Mouse (Mus musculus) left cerebral cortex, adult 8-10 months (tissue): ENCODE results near the gene Zbtb38. TPM values are rescaled to one million over a fixed set of nuclear protein-coding genes. Genes with fewer than 3 reads are reported as not detected.
A peak's percentile ranks its signal among the peaks of the same experiment; 100 is the strongest.
"Not testable (repeated sequence)": the region's sequence is repeated elsewhere in the genome, so short reads cannot be mapped to it uniquely, and the experiment has no call there.

Source experiments
- DNase-seq, 2 experiments: peaks; one replicate each; pipeline ENCODE4 v3.0.0; 2022; ENCODE audit warnings: low spot score in 2 of 2
- total RNA-seq, 4 experiments: library from RNA; stranded (reverse); gene quantifications; 2 replicates each; pipeline ENCODE4 v1.2.4; 2022

The Zbtb38 gene
- total RNA-seq, 4 experiments from 2014 or later: 57.7 to 67.6 (median 63.7) TPM

GRCm38 (mm10) chr9:96684866-96685599, 67.6 kb downstream of the Zbtb38 start:
- DNase-seq: no peak

DNA sequence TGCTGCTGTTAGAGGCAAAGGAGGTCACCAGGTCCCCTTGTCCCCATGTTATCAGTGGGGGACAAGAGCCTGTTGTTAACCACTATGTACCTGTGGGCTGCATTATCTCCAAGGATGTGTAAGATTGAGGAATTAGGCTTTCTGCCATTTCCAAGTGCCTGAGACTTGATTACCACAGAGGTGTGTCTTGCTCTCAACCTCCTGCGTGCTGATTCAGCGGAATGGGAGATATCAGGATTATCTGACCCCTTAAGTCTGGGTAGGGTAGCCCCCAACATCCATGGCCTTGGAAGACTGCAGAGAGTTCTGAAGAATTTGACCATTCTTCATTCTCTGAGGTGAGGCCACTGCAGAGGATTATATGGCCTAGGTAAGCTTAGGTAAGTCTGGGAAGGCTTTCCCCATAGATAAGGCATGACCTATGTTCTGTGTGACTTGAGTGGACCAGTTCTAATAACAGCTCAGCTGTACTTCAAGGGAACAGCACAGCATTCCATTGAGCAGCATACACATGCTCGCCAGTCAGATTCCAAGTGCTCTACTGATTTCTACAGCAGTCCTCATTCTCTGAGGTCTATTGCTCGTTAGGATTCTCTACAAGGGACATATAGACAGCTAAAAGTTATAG, 68.4 kb downstream of the Zbtb38 start:
- DNase-seq: no peak

DNA sequence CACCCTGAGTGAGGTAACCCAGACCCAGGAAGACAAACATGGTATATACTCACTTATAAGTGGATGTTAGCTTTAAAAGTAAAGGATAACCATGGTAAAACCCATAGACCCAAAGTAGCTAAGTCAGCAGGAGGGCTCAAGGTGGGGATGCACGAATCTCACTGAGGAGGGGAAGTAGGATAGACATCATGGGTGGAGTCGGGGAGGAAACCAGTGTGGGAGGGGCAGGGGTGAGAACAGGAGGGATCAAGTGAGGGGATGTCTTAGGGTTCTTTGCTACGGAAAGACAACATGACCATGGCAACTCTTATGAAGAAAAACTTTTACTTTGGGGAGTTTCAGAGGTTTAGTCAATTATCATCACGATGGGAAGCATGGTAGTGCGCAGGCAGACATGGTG, 74.0 kb downstream of the Zbtb38 start:
- DNase-seq: no peak

- not testable (repeated sequence) for DNase-seq
Observed at GRCm38 (mm10) chr9:96677711-96678110, 74.9 kb downstream of the Zbtb38 start.

DNA sequence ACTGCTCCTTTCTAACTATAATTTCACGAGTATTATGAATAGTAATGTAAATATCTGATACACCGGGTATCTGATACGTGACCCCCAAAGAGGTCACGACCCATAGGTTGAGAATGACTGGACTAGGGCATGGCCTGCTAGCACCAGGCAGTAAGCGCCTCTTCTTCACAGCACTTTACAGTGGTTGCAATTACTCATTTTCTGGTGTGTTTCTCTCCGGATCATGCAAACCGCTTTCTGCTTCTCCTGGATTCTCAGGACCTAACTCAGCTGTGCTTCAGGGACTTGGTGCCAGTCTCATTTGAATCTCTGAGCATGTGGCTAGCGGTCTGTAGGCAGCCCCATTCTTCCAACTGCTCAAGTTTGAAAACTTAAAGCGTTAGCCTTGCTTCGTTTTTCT, 76.0 kb downstream of the Zbtb38 start:
- DNase-seq: no peak

DNA sequence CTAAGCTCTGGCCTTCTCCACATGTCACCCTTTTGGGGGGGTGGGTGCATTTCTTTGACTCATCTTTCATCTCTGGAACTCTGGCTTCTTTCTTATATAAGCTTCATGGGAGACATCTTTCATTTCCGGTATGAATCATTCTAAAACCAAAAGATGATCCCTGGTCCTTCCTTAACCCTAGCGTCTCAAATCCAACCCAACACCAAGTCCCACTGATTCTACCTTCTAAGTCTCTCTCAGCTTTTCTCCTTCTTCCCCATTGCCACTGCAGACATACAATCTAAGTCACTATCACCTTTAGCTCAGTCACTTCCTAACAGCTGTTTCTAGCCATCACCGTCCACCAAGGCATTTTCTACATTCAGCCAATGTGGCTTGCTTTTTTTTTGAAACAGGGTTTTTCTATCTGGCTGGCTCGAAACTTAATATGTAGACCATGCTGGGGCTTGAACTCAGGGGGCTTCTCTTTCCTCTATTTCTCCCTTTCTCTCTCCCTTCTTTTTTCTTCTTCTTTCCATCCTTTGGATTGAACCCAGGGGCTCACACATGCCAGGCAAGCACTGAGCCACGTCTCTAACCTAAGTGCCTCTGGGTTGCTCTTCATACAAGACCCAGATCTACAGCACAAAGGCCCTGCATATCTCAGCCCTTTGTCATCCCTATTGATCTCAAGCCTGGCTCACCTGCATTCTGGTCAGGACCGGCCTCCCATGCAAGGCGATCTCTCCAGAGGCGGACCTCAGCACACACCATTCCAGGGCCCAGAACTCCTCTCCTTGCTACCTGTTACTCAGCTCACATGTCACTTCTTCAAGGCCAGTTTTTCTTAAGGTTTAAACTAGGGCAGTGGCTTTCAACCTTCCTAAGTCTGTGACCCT, 76.6 kb downstream of the Zbtb38 start:
- no peak for DNase-seq

- no peak for DNase-seq
Observed at GRCm38 (mm10) chr9:96675071-96675762, 77.4 kb downstream of the Zbtb38 start.

- no peak for DNase-seq
Observed at GRCm38 (mm10) chr9:96674301-96674700, 78.3 kb downstream of the Zbtb38 start.

DNA sequence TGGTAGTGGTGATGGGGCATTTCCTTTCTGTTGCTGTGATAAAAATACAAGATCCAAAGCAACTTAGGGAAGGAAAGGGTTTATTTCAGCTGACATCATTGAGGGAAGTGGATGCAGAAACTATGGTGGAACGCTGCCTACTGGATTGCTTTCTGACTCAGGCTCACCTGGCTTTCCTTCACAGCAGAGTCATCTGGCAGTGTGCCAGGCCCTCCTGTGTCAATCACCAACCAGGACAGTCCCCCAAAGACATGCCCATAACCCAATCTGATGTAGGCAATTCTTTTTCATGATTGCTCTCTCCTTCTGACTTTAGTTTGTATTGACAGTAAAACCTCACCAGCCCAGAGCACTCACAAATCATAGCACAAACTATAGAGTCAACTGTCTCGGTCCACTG, 80.2 kb downstream of the Zbtb38 start:
- no peak for DNase-seq

- DNase-seq: no peak
Observed at GRCm38 (mm10) chr9:96671249-96671648, 81.4 kb downstream of the Zbtb38 start.

DNA sequence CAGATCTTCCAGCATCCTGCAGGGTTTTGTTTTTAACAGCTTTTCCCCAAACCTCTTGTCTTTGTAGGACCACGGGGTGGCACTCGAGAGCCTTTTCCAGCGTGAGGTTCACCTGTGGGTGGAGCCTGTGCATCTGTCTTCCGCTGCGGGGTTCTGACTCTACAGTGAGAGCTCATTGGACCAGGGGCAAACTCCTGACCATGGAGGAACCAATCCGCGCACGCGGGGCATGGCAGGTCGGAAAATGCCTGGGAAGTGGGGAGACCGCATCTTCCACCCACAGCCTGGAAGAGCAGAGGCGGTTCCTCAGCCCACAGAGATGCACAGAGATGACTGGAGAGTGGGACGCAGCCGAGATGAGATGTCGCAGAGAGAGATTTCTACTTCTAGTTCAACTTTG, 82.8 kb downstream of the Zbtb38 start:
- DNase-seq: peak; percentile 93 to 98

- peak in 1 of 2 experiments; percentile 63 for DNase-seq
Observed at GRCm38 (mm10) chr9:96668628-96669027, 84.0 kb downstream of the Zbtb38 start.

DNA sequence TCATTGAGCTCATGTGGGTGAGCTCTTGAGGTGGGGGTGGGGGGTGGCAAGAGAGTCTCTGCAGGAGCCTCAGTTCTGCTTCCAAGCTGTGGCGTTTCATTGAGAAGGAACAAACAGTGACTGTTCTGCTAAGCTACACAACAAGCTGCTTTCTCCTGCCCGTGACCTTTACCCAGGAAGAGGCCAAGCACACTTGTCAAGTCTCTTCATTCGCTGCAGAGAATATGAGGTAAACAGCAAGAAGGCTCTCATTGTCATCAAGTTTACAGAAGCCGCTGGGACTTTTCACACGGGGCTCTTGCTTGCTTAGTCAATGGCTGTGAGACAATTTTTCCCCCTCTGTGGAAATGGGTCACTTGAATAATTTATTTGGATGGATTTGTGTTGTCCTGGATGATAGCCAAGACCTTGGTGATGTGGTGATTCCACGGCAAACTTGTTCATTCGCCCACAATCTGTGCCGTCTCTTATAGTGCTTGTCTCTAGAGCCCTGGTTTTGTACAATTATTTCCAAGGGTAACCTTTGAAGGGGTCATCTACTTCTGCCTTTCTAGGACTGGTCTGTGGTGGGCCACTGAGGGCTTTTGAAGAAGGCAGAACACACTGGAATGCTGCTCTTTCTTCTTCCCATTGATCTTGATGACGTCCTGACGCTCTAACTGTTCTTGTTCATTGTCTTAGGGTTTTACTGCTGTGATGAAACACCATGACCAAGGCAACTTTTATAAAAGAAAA, 92.0 kb downstream of the Zbtb38 start:
- DNase-seq: peak in 1 of 2 experiments; percentile 56

GRCm38 (mm10) chr9:96659801-96660200, 92.8 kb downstream of the Zbtb38 start:
- DNase-seq: no peak

DNA sequence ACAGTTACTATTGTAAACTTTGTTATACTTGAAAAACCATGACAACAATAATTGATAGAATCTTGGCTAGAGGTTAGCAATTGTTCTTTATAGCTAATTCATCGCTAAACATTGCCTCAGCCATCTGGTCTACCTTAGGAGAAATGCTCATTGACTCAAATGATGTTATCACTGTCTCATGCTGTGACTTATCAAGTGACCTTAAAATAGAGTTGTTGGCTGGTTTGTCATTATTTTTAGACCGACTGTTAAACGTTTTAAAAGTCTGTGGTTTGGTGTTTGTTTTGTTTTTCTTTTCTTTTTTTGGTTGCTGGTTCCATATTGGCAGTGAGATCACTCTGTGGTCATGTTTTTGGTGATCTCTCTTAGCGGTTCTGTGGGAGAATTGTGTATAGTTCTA, 99.1 kb downstream of the Zbtb38 start:
- no peak for DNase-seq

DNA sequence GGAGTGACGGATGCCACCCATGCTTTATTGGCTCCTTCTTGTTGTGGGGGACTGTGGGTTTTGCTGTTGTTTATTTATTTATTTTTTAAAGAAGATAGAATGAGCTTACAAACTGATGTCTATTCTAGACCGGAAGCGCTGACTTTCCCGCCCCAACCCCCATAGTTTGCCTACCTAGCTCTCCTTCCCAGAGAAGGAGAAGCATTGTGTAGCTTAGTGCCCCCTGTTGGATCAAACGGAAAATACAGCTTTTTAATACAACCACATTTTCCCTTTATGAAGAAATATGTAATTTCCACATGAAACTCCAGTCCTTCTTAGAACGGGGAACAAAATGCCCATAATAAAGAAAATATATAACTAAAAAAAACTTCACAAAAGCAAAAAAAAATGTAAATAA, 99.9 kb downstream of the Zbtb38 start:
- DNase-seq: no peak

DNA sequence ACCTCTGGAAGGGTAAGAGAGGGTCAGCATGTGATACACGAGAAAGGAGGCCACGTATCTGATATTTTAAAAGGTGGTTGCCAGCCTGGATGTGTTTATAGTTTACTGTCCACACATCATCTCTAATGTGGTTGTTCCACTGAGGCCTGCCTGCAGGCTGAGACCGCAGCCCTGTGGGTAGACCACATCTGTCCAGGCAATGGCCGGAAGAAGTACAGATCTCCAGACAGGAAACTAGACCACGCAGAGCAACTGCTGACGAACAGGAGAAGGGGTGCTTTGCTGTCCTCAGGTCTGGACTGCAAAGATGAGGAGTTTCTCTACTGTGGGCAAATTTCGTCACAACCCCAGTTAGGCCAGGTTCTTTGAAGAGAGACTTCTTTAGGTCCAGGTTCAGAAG, 101.8 kb downstream of the Zbtb38 start:
- DNase-seq: no peak

DNA sequence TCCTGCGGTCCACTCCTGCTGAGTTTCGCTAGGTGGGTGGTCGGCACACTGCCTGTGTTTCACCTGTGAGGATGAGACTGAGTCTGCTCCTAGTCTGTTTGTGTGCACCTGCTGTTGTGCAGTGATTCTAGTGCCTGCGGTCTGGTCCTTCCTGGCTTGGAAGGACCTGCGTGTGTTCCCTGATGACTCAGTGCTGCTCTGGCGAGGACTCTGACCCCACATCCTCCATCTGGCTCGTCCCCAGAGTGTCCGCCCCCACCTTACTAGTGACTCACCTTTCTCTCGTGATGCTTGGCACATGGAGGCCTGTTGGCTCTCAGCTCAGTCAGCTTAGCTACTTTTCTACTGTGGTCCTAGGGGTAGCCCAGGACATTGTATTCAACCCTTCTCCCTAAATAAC, 102.7 kb downstream of the Zbtb38 start:
- DNase-seq: peak; percentile 39 to 69

DNA sequence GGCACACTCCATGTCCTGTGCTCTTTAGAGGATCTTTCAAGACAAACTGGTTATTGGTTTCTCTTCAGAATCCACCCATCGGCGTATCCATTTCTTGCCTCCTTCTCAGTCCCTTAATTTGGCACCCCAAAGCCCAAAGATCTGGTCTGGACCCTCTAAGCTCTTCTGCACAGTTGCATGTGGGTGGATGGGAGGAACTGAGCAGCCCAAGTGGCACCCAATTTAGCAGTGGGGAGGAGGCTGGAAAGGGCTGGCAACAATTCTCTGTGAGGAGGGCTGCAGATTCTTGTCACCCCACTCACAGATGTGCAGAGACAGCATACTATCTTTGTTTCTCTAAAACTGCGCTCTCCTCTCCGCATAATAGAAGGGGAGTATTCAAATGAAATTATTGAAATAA, 103.3 kb downstream of the Zbtb38 start:
- DNase-seq: peak; percentile 18 to 71

GRCm38 (mm10) chr9:96646668-96647295, 105.8 kb downstream of the Zbtb38 start:
- DNase-seq: no peak
